Mouse (Mus musculus): ENCODE measurements around the gene Acvr1c. TPM values are rescaled to one million over a fixed set of nuclear protein-coding genes. Genes with fewer than 3 reads are reported as not detected.

Gene Acvr1c
- total RNA-seq, 2 experiments from 2014 or later = 4.2 to 5.4 TPM

DNA sequence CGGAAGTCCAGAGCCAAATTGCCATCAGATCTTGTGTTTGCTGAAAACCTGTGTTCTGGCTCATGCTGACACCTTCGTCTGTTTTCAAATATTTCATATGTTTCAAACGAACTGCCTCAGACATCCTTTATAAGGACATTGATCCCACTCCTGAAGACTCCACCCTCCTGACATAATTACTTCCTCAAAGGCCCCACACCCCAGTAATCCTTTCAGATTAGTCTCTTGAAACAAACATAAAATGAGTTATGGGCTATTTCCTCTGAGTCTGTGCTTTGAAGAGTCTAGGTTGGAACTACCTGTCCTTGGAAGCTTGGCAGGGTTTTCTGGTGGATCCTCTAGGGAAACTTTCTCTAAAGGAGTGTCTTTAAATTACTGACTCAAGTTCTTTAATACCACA, 53.2 kb downstream of the Acvr1c start:
- no peak for DNase-seq (ENCODE audit: extremely low spot score in 1 of 2, low spot score in 2 of 2)
- intact Hi-C loops (cut with DNase I) = no loop called here

DNA sequence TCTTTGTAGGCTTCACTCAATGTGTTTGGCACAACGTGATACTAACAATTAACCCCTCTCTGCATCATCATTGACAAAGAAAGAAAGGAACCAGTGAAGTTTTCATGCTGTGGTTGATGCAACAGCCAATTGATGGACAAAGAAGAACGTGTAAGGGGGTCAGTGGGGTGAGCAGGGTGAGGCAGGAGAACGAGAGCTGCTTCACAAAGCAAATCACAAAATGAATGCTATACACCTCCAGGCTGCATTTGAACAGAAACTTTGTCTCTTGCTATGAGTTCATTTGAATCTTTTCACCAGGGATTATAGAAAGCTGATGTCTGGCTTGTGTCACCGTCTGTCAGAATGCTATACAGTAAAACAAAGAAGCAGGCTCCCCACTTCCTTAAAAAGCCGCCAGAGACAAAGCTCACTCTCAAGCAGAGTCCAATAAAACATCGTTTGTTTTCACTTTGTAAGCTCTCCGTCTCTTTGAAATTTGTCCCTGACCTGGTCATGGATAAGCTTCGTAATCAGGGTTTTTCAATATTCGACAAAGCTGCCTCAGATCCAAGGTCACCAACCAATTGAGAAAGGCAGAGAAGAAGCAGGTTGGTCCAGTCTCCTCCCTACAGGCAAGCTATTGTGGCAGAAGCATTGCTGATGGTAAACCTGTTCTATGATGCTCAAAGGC, 67.8 kb downstream of the Acvr1c start:
- intact Hi-C loops (cut with DNase I) = no loop called here
- DNase-seq (ENCODE audit: extremely low spot score in 1 of 2, low spot score in 2 of 2) = no peak

DNA sequence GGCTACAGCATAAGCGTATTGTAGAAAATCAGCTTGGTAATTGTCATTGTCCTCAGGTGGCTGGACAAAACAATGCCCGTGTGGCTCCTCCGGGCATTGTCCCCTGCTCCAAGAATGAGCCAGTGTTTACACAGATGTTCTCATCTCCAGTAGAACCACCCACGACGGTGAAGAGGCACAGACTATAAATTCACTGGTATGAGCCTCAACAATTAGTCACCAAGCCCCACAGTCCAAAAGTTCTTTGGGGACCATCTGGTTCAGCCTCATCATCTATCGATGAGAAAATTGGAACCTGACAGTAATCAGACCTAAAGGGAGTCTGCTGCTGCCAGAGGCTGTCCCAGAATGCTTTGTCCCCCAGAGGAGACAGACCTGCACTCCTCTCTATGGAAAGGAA, 68.4 kb downstream of the Acvr1c start:
- no peak for DNase-seq (ENCODE audit: extremely low spot score in 1 of 2, low spot score in 2 of 2)
- intact Hi-C loops (cut with DNase I) = no loop called here

DNA sequence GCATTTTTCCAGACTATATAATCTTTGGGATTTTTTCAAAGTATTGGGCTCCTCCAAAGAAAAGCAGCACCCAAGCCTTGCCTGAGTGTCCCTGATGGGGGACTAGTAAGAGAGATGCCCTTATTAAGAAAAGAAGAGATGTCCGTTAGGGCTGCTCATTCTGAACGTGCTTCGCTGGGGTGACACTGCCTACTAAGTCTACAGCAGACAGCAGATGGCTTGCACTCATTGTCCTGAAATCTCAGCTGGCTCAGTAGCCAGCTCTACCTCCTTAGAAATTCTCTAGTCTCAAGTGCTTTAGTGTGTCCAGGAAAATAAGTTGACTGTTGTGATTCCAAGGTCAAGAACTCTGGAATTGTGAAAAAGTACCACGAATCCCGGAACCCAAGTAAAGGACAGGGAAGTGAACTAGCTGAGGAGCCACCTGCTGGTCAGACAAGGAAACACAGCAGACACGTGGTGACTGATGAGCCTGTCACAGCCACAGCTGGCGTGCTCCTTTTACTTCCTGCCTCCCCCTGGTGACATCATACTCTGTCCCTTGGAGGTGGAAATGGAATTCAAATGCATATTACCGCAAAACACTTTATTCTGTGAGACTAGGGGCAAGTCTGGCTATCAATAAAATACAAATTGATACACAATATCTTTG, 75.3 kb downstream of the Acvr1c start:
- peak in 1 of 2 experiments; percentile 58 for DNase-seq (ENCODE audit: extremely low spot score in 1 of 2, low spot score in 2 of 2)
- intact Hi-C loops (cut with DNase I) = no loop called here

DNA sequence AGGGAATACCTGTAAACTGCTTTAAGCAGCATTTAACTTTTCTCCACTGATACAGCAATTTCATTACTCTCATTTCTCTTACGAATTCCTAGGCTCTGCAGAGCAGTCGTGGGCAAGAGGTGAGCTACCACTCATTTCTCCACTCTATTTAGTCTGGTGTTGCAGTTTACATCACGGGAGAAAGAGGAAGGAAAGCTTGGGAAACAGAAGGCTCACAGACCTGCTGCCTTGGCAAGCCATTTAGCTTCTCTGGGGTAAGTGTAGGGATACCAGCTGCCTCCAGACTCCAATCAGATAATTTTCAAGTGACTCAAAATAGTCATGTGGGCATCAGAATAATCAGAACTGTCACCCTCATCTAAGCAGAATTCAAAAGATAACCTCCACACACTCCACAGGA, 76.6 kb downstream of the Acvr1c start:
- DNase-seq (ENCODE audit: extremely low spot score in 1 of 2, low spot score in 2 of 2) = no peak
- intact Hi-C loops (cut with DNase I) = no loop called here

DNA sequence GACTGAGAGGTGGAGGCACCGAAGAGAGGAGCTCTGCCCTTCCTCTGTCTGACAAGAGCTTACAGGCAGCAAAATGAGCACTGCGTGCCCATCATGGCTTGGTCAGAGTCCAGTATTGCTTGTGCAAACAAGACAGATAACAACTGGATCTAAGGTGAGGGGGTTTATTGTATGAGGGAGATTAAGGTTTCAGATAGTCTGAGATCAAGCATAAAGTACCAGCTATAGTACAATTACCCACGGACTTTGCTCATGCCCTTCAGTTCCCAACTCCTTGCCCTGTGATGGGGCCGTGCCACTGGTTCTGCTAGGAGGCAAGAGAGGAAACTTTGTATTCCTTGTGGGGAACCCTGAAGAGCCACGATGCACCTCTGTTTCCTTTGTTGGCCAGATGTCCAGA, 78.5 kb downstream of the Acvr1c start:
- intact Hi-C loops (cut with DNase I) = no loop called here
- no peak for DNase-seq (ENCODE audit: extremely low spot score in 1 of 2, low spot score in 2 of 2)

DNA sequence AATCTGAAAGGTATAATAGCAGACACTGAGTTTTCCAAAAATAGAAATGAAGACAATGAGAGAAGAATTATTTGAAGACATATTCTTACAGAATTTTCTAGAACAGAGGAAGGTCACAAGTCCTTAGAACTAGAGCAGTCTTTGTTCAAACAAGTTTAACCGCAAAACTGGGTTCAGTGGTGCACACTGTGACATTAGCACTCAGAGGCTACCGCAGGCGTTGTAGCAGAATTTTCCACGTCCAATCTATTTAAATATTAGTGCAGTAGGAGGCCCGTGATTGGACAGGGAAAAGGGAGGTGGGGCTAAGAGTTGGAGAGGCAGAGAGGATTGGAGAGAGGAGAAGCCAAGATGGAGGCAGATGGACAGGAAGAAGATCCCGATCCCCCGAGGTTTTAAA, 81.2 kb downstream of the Acvr1c start:
- intact Hi-C loops (cut with DNase I) = no loop called here

DNA sequence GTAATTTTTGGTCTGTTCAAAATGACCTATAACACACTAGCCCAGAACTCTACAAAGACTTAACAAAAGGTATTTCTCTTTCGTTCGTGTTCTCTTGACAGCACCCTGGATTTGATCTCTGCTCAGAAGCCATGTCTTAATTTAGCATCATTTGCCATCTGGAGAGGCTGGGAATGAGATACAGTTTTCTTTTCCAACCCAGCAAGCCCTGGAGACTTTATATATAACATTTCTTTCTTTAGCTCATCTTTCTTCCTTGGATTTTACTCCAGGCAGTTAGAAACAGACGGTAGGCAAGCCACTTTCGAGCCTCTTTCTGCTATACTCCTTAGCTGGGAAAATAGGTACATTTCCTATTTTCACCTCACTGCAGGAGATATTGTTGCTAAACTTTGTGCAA, 117.1 kb downstream of the Acvr1c start:
- intact Hi-C loops (cut with DNase I) = no loop called here
- DNase-seq (ENCODE audit: extremely low spot score in 1 of 2, low spot score in 2 of 2) = peak in 1 of 2 experiments; percentile 44

More for the DNA sequence above, 81.2 kb downstream of the Acvr1c start:
- DNase-seq (ENCODE audit: extremely low spot score in 1 of 2, low spot score in 2 of 2) = no peak

DNA sequence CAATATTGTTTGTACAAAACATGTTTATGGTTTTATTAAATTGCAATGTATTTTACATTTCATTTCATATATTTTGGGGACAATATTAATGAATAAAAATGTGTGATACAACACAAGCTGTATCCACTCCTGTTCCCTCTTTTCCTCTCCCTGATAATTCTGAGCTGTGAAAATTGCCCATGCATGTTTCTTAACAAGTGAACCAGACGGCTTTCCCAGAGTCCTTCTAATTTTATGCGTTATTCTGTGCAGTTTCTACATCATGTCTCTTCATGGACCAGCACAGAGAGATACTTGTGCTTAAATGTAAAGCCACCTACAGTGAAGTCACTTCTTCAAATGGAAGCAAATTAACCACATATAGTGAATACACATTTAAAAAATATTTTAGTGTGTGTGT, 120.2 kb downstream of the Acvr1c start:
- DNase-seq (ENCODE audit: extremely low spot score in 1 of 2, low spot score in 2 of 2) = no peak
- intact Hi-C loops (cut with DNase I) = no loop called here

Other genes starting within 250 kb of the Acvr1c start
- under 1 TPM; 0.09 to 0.20 TPM for gene Cytip, start 162.4 kb downstream of the Acvr1c start, total RNA-seq (2021)
- gene Gm17409, start 112.2 kb upstream of the Acvr1c start, total RNA-seq (2021) = not detected
- 10 to 100 TPM; 34.1 to 38.5 TPM for gene Acvr1, start 209.3 kb upstream of the Acvr1c start, total RNA-seq (2021)
- 10 to 100 TPM; 16.6 TPM for gene Upp2, start 209.4 kb upstream of the Acvr1c start, total RNA-seq (2021)

Data from left cerebral cortex, postnatal 10 days (tissue).